Mouse (Mus musculus) megakaryocyte, embryonic 14.5 days (primary cell): ENCODE data around the gene Zg16.

Source experiments
- FLI1 ChIP-seq: IDR thresholded peaks from 2 replicates; pipeline ENCODE4 v1.6.1; 2012; ENCODE audit warnings: low read length, inconsistent platforms, mixed read lengths
- GATA1 ChIP-seq: IDR thresholded peaks from 3 replicates; pipeline ENCODE4 v1.6.1; 2012; ENCODE audit warnings: mixed read lengths, low read length, inconsistent platforms, borderline replicate concordance

DNA sequence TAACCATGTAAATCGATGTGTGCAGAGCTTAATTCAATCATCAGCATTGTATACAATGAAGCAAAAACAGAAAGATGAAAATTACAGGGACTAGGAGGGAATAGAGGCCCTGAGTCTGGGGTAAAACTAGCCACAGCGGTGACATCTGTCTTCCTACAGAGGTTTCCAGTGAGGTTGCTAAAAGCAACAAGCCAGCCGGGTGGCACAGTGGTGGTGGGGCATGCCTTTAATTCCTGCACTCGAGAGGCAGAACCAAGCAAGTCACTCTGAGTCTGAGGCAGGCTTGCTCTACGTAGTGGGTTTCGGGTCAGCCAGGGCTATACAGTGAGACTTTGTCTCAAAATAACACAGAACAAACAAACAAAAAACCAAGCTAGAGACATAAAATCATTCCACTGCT lies 15.0 kb upstream of the Zg16 start:
- TF ChIP-seq GATA1 (no peak), FLI1 (no peak)
